Mouse (Mus musculus) myocyte (in vitro differentiated cells): ENCODE data around the gene Tlcd2. TPM values are rescaled to one million over a fixed set of nuclear protein-coding genes. Genes with fewer than 3 reads are reported as not detected.

Source experiments
- H3K27me3 ChIP-seq: one replicate; pipeline ENCODE4 v1.6.1; 2011; ENCODE audit not compliant: control insufficient read depth, insufficient read depth, insufficient read length
- H3K36me3 ChIP-seq: one replicate; pipeline ENCODE4 v1.6.1; 2011; ENCODE audit not compliant: control insufficient read depth, insufficient read depth
- H3K4me2 ChIP-seq: one replicate; pipeline ENCODE4 v1.6.1; 2011; ENCODE audit warnings: low read depth, control low read depth
- H3K4me3 ChIP-seq: one replicate; pipeline ENCODE4 v1.5.1; 2011; ENCODE audit warnings: mild to moderate bottlenecking, control low read depth, moderate library complexity
- H3K79me2 ChIP-seq: one replicate; pipeline ENCODE4 v1.6.1; 2011; ENCODE audit not compliant: control insufficient read depth, insufficient read depth
- H3ac ChIP-seq: one replicate; pipeline ENCODE4 v1.6.1; 2011; ENCODE audit not compliant: control insufficient read depth, insufficient read length
- CEBPB ChIP-seq: IDR thresholded peaks from 2 replicates; pipeline ENCODE4 v1.6.1; 2011; ENCODE audit warnings: mild to moderate bottlenecking, moderate library complexity; ENCODE audit not compliant: poor library complexity, insufficient read depth, severe bottlenecking
- E2F4 ChIP-seq: IDR thresholded peaks from one replicate; pipeline ENCODE4 v1.6.1; 2011; ENCODE audit warnings: mild to moderate bottlenecking, control low read depth, moderate library complexity; ENCODE audit not compliant: insufficient read depth
- MAX ChIP-seq: IDR thresholded peaks from one replicate; pipeline ENCODE4 v1.6.1; 2011; ENCODE audit warnings: low read depth, mild to moderate bottlenecking, control low read depth
- MYOD1 ChIP-seq, 3 experiments: IDR thresholded peaks; one replicate each; pipeline ENCODE4 v1.6.1; 2011; ENCODE audit warnings: control low read depth in 2 of 3, low read depth in 2 of 3, mild to moderate bottlenecking in 2 of 3, moderate library complexity in 1 of 3; ENCODE audit not compliant: insufficient read length in 2 of 3, control insufficient read depth in 1 of 3
- MYOG ChIP-seq, 3 experiments: IDR thresholded peaks; one replicate each; pipeline ENCODE4 v1.6.1; 2011; ENCODE audit warnings: control low read depth in 2 of 3, low read depth in 2 of 3, mild to moderate bottlenecking in 2 of 3; ENCODE audit not compliant: insufficient read length in 2 of 3, control insufficient read depth in 1 of 3, insufficient read depth in 1 of 3
- POLR2A ChIP-seq: IDR thresholded peaks from one replicate; pipeline ENCODE4 v1.6.1; 2011; ENCODE audit warnings: low read depth, mild to moderate bottlenecking, control low read depth, moderate library complexity; ENCODE audit not compliant: insufficient read length
- POLR2AphosphoS2 ChIP-seq: IDR thresholded peaks from one replicate; pipeline ENCODE4 v1.6.1; 2011; ENCODE audit warnings: low read depth, control low read depth; ENCODE audit not compliant: insufficient read length
- REST ChIP-seq: IDR thresholded peaks from one replicate; pipeline ENCODE4 v1.6.1; 2011; ENCODE audit warnings: mild to moderate bottlenecking, control low read depth, moderate library complexity; ENCODE audit not compliant: insufficient read depth, insufficient read length
- SRF ChIP-seq: IDR thresholded peaks from one replicate; pipeline ENCODE4 v1.6.1; 2011; ENCODE audit warnings: low read depth; ENCODE audit not compliant: control insufficient read depth, insufficient read length
- TCF12 ChIP-seq: IDR thresholded peaks from one replicate; pipeline ENCODE4 v1.6.1; 2011; ENCODE audit warnings: mild to moderate bottlenecking, control low read depth; ENCODE audit not compliant: poor library complexity, insufficient read depth, severe bottlenecking
- TCF3 ChIP-seq: IDR thresholded peaks from one replicate; pipeline ENCODE4 v1.6.1; 2011; ENCODE audit warnings: low read depth, control low read depth; ENCODE audit not compliant: insufficient read length
- USF1 ChIP-seq: IDR thresholded peaks from one replicate; pipeline ENCODE4 v1.6.1; 2011; ENCODE audit warnings: low read depth, mild to moderate bottlenecking, control low read depth, moderate library complexity
- polyA plus RNA-seq: library from polyadenylated mRNA; unstranded; fragments of >200 nt; fragmentation: generic; extraction: Trizol; gene quantifications from one replicate; pipeline ENCODE4 v1.2.1, GENCODE M21; 2012; ENCODE audit warnings: missing spikeins

The Tlcd2 gene
- polyA plus RNA-seq, 1 experiment = 2.9 TPM

DNA sequence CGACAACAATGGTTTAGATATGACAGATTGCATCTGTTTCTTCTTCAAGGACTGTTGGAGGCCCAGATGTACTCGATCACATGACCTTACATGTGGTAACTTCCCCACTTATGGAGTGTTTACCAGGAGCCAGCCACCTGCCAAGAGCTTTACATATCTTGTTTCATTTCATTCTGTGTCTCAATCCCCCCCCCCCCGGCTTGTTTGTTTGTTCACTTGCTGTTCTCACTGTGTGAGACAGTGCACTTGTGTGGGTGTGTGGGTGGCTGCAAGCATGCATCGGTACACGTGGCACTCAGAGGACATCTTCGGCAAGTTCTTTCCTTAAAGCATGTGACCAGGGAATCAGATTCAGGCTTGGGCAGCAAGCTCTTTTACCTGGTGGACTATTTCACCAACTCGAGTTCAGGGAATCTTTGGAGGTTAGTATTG lies 5.1 kb upstream of the Tlcd2 start:
- Histone ChIP-seq H3ac (no peak overlapping the region), H3K4me3 (no peak overlapping the region), H3K4me2 (no peak overlapping the region), H3K36me3 (no peaks in the 10 kb centered on the region), H3K27me3 (no peaks in the 10 kb centered on the region), H3K79me2 (peaks cover 15% of the 10 kb centered on the region)
- TF ChIP-seq E2F4 (no peak), USF1 (peak; percentile 41)

DNA sequence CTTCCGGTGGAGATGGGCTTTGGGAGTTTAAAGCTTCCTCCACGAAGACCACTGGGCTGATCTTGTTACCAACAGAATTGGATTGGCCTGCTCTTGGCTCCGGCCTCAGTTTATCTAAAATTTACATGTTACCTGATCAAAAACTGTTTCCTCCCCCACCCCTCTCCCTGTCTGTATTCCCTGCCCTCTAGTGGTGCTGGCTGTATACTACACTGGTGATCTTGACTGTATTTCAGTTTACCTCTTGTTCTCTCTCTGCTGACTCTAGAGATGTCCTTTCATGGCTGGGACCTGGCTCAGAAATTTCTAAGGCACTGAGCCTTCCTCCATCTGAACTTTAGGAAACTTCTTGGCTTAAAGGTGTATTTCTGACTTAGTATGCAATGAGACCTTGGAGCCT lies 3.3 kb upstream of the Tlcd2 start:
- peak overlapping the region; percentile 98 for H3K4me3 ChIP-seq
- peaks cover 23% of the 10 kb centered on the region for H3K79me2 ChIP-seq
- H3ac ChIP-seq = no peak overlapping the region
- no peaks in the 10 kb centered on the region for H3K36me3 ChIP-seq
- peak overlapping the region; percentile 80 for H3K4me2 ChIP-seq
- TF ChIP-seq MYOG (IDR thresholded peaks at IDR 0.05; ENCODE audit: control insufficient read depth in 1 of 3, insufficient read depth in 1 of 3, insufficient read length in 2 of 3, low read depth in 2 of 3) = no peak
- TF ChIP-seq MYOD1 (IDR thresholded peaks at IDR 0.05; ENCODE audit: control insufficient read depth in 1 of 3, insufficient read length in 2 of 3, low read depth in 2 of 3) = no peak
- no peak for TF ChIP-seq TCF12
- TF ChIP-seq TCF3 = no peak
- no peak for TF ChIP-seq REST
- no peak for TF ChIP-seq CEBPB
- no peak for TF ChIP-seq MAX
- no peak for TF ChIP-seq SRF
- TF ChIP-seq E2F4 = no peak
- no peak for TF ChIP-seq POLR2AphosphoS2
- TF ChIP-seq USF1 = no peak
- no peak for TF ChIP-seq POLR2A
- H3K27me3 ChIP-seq = no peaks in the 10 kb centered on the region

DNA sequence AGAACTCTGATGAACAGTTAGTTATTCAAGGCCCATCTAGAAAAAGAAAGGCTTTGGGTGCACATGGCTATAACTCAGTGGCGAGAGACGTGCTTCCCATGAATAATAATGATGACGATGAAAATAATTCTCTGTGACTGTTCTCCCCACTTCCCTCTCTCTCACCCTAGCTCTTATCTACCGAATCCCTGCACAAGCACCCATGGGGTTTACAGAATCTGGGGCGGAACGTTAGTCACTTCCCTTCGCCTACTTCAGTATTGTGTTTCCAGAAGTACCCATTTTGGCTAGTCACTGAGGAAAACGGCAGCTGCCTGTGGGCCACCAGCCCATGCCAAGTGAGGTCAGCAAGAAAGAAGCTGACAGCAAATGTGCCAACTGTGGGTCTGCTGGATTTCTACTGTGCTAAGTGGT lies 2.9 kb upstream of the Tlcd2 start:
- Histone ChIP-seq H3K79me2 (peaks cover 23% of the 10 kb centered on the region), H3K27me3 (no peaks in the 10 kb centered on the region), H3K4me3 (peak overlapping the region; percentile 98), H3ac (no peak overlapping the region), H3K36me3 (peaks cover 2% of the 10 kb centered on the region), H3K4me2 (peak overlapping the region; percentile 98)
- TF ChIP-seq MYOG (IDR thresholded peaks at IDR 0.05; ENCODE audit: control insufficient read depth in 1 of 3, insufficient read depth in 1 of 3, insufficient read length in 2 of 3, low read depth in 2 of 3) (peak; percentile 47 to 93 (median 80)), TCF3 (peak; percentile 37), MYOD1 (IDR thresholded peaks at IDR 0.05; ENCODE audit: control insufficient read depth in 1 of 3, insufficient read length in 2 of 3, low read depth in 2 of 3) (peak; percentile 68 to 92 (median 81)), TCF12 (peak; percentile 76), SRF (no peak)

DNA sequence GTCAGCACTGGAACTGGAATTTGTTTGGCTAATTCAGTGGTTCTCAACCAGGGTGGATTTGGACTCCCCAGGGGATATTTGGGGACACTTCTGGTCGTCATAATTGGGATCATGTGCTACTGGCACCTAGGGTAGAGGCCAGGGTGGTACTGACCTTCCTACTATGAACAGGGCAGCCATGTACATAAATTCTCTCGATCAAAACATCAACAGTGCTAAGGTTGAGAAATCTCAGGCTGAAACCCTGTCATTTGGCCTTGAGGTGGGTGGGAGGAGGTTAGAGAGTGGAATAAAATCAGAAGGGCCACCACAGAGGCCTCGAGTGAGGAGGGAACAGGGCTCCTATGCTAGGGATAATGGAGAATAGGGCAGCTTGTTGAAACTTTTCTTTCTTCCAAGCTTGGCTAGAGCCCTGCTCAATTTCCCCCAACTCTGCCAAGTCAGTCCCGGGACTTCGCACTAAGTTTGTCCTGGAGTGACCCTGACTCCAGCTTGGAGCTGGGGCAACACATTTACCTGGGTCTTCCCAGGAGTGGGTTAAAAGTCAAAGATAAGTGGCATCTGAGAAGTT lies 2.3 kb upstream of the Tlcd2 start:
- Histone ChIP-seq H3K36me3 (peaks cover 8% of the 10 kb centered on the region), H3K27me3 (no peaks in the 10 kb centered on the region), H3K4me3 (peak overlapping the region; percentile 98), H3K4me2 (peak overlapping the region; percentile 98), H3ac (no peak overlapping the region), H3K79me2 (peaks cover 23% of the 10 kb centered on the region)
- TF ChIP-seq MYOG (IDR thresholded peaks at IDR 0.05; ENCODE audit: control insufficient read depth in 1 of 3, insufficient read depth in 1 of 3, insufficient read length in 2 of 3, low read depth in 2 of 3) = no peak
- TF ChIP-seq CEBPB = peak; percentile 4; the same call in 1 of the 2 replicates
- TF ChIP-seq E2F4 = no peak
- TF ChIP-seq TCF3 = no peak
- TF ChIP-seq USF1 = no peak
- TF ChIP-seq MAX = no peak
- no peak for TF ChIP-seq REST
- peak; percentile 8 for TF ChIP-seq POLR2A

DNA sequence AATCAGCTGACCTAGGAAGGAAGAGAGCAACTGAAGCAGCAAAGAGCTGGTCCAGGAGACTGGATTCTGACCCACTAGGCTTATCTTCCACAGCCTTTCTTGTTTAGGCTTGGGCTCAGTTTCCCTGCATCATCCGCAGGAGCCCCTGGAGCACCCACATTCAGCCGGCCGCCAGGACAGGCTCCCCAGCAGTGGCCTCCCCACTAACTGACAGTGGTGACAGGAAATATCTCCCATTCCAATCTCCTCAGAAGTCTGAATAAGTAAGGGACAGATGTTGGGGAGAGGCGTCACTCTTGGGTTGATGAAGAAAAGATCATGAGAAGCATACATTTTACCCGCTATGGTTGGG lies 1.8 kb upstream of the Tlcd2 start:
- peak overlapping the region; percentile 98 for H3K4me3 ChIP-seq
- H3K36me3 ChIP-seq = peaks cover 13% of the 10 kb centered on the region
- H3K27me3 ChIP-seq = no peaks in the 10 kb centered on the region

More for the DNA sequence above, 1.8 kb upstream of the Tlcd2 start:
- H3ac ChIP-seq = no peak overlapping the region
- TF ChIP-seq CEBPB (no peak), POLR2AphosphoS2 (no peak), POLR2A (no peak), SRF (no peak), TCF12 (no peak), MAX (no peak), MYOD1 (IDR thresholded peaks at IDR 0.05; ENCODE audit: control insufficient read depth in 1 of 3, insufficient read length in 2 of 3, low read depth in 2 of 3) (no peak), E2F4 (no peak)
- H3K4me2 ChIP-seq = peak overlapping the region; percentile 98
- peaks cover 28% of the 10 kb centered on the region for H3K79me2 ChIP-seq
